Mouse (Mus musculus): Measurements from ENCODE around the gene Tead3.

- no peak for TF ChIP-seq EP300 (IDR thresholded peaks at IDR 0.05; ENCODE audit: insufficient read depth, low read depth, low read length)
- TF ChIP-seq CTCF (IDR thresholded peaks at IDR 0.05): no peak
Observed at GRCm38 (mm10) chr17:28291346-28291745, 59.3 kb downstream of the Tead3 start.
